Mouse (Mus musculus) hindbrain, embryonic 14.5 days (tissue): ENCODE measurements around the gene Emc10. TPM values are rescaled to one million over a fixed set of nuclear protein-coding genes. Genes with fewer than 3 reads are reported as not detected.

ENCODE experiments used
- ATAC-seq: fragments of 200-750 bp; cut with Nextera tagmentation; 2 replicates; pipeline ENCODE4 v1.8.0; 2017; ENCODE audit warnings: moderate number of reproducible peaks, mild to moderate bottlenecking, moderate TSS enrichment, moderate library complexity; ENCODE audit not compliant: low FRiP score
- DNase-seq: peaks from one replicate; pipeline ENCODE4 v3.0.0-alpha.2; 2015; ENCODE audit warnings: low spot score
- H3K27ac ChIP-seq: fragments of 300-500 bp; sonication (generic); 2 replicates; pipeline ENCODE4 v1.5.1; 2014; ENCODE audit warnings: mild to moderate bottlenecking, moderate library complexity
- H3K27me3 ChIP-seq: fragments of 300-500 bp; sonication (generic); 2 replicates; pipeline ENCODE4 v1.6.1; 2014; ENCODE audit warnings: mild to moderate bottlenecking, low read length, mixed read lengths; ENCODE audit not compliant: control insufficient read depth, insufficient read depth
- H3K36me3 ChIP-seq: fragments of 300-500 bp; sonication (generic); replicated peaks from 2 replicates; pipeline ENCODE4 v1.6.1; 2014; ENCODE audit not compliant: control insufficient read depth, insufficient read depth
- H3K4me1 ChIP-seq: fragments of 300-500 bp; sonication (generic); replicated peaks from 2 replicates; pipeline ENCODE4 v1.6.1; 2014; ENCODE audit warnings: antibody characterized with exemption, low read length, mixed read lengths; ENCODE audit not compliant: control insufficient read depth, insufficient read depth
- H3K4me2 ChIP-seq: fragments of 300-500 bp; sonication (generic); replicated peaks from 2 replicates; pipeline ENCODE4 v1.6.1; 2014; ENCODE audit warnings: mild to moderate bottlenecking, moderate library complexity
- H3K4me3 ChIP-seq: fragments of 300-500 bp; sonication (generic); replicated peaks from 2 replicates; pipeline ENCODE4 v1.5.1; 2014; ENCODE audit warnings: mild to moderate bottlenecking, low read length
- H3K9ac ChIP-seq: fragments of 300-500 bp; sonication (generic); 2 replicates; pipeline ENCODE4 v1.6.1; 2014
- H3K9me3 ChIP-seq: fragments of 300-500 bp; sonication (generic); 2 replicates; pipeline ENCODE4 v1.6.1; 2016; ENCODE audit warnings: low read length; ENCODE audit not compliant: control insufficient read depth
- WGBS: fragments of 180-500 bp; shearing (Covaris S2); extraction: QIAGEN DNeasy Blood & Tissue Kit; methylation state at CpG from one replicate; pipeline ENCODE4 v1.1.7; 2014; 5-methylcytosine and 5-hydroxymethylcytosine counted together
- polyA plus RNA-seq: library from polyadenylated mRNA; unstranded; fragments of >200 nt; fragmentation: Nextera tagmentation; extraction: Ambion mirVana; gene quantifications from 2 replicates; pipeline ENCODE4 v1.2.1, GENCODE M21; 2014

Emc10 gene
- polyA plus RNA-seq, 1 experiment from 2014 or later = 167 TPM

- Histone ChIP-seq H3K9me3 (no peaks in the 10 kb centered on the region), H3K4me3 (peak within 1 kb of the TSS; percentile 43), H3K4me1 (peaks cover 46% of the 10 kb centered on the region), H3K27me3 (no peaks in the 10 kb centered on the region), H3K36me3 (peaks cover 14% of the 10 kb centered on the region), H3K9ac (peak within 1 kb of the TSS; percentile 61), H3K4me2 (peak within 1 kb of the TSS; percentile 65), H3K27ac (peak within 1 kb of the TSS; percentile 93)
- WGBS = under 1% methylated on average over 42 of the region's 42 CpGs
- peak; percentile 95 for DNase-seq
- peak; percentile 92 for ATAC-seq
Measured at GRCm38 (mm10) chr7:44467811-44468411, 28.4 kb downstream of the Emc10 start, which contains the start of gene Josd2. Gene Josd2, plus strand, starts transcription at chr7:44467980.

- Histone ChIP-seq H3K9ac (no peak overlapping the region), H3K4me2 (no peak overlapping the region), H3K27me3 (no peaks in the 10 kb centered on the region), H3K4me3 (no peak overlapping the region), H3K27ac (peak overlapping the region; percentile 93; the same call in 1 of the 2 replicates), H3K9me3 (no peaks in the 10 kb centered on the region), H3K4me1 (peaks cover 38% of the 10 kb centered on the region), H3K36me3 (peaks cover 24% of the 10 kb centered on the region)
- no peak for ATAC-seq
- WGBS = 79% methylated on average over 16 of the region's 16 CpGs
- DNase-seq = no peak
Measured at GRCm38 (mm10) chr7:44466888-44467311, 29.4 kb downstream of the Emc10 start.

GRCm38 (mm10) chr7:44466006-44466887 lies 30.1 kb downstream of the Emc10 start:
- DNase-seq (no peak), ATAC-seq (no peak)
- WGBS = 74% methylated on average over 10 of the region's 10 CpGs
- H3K27ac ChIP-seq = peak overlapping the region; percentile 75
- H3K27me3 ChIP-seq = no peaks in the 10 kb centered on the region
- H3K4me1 ChIP-seq = peaks cover 38% of the 10 kb centered on the region
- no peak overlapping the region for H3K4me3 ChIP-seq
- H3K4me2 ChIP-seq = no peak overlapping the region
- H3K9me3 ChIP-seq = no peaks in the 10 kb centered on the region
- H3K9ac ChIP-seq = no peak overlapping the region
- peaks cover 30% of the 10 kb centered on the region for H3K36me3 ChIP-seq

GRCm38 (mm10) chr7:44465111-44465510 lies 31.2 kb downstream of the Emc10 start, which contains the start of gene Aspdh:
Gene Aspdh, plus strand, starts transcription at chr7:44465391.
- Histone ChIP-seq H3K9ac (peak within 1 kb of the TSS; percentile 32; the same call in 1 of the 2 replicates), H3K4me3 (no peak within 1 kb of the TSS), H3K27me3 (no peaks in the 10 kb centered on the region), H3K9me3 (no peaks in the 10 kb centered on the region), H3K4me2 (no peak within 1 kb of the TSS), H3K27ac (peak within 1 kb of the TSS; percentile 75), H3K36me3 (peaks cover 40% of the 10 kb centered on the region), H3K4me1 (peaks cover 38% of the 10 kb centered on the region)
- 55% methylated on average over 2 of the region's 2 CpGs for WGBS
- DNase-seq = no peak
- ATAC-seq = no peak

GRCm38 (mm10) chr7:44464511-44464910 lies 31.8 kb downstream of the Emc10 start:
- H3K27ac ChIP-seq = peak overlapping the region; percentile 75
- H3K27me3 ChIP-seq = no peaks in the 10 kb centered on the region
- ATAC-seq (no peak), DNase-seq (peak; percentile 85)
- peaks cover 46% of the 10 kb centered on the region for H3K36me3 ChIP-seq
- 10% methylated on average over 4 of the region's 4 CpGs for WGBS
- H3K4me2 ChIP-seq = no peak overlapping the region
- no peaks in the 10 kb centered on the region for H3K9me3 ChIP-seq
- H3K4me1 ChIP-seq = peaks cover 36% of the 10 kb centered on the region
- peak overlapping the region; percentile 32; the same call in 1 of the 2 replicates for H3K9ac ChIP-seq
- no peak overlapping the region for H3K4me3 ChIP-seq

- peaks cover 54% of the 10 kb centered on the region for H3K36me3 ChIP-seq
- H3K9ac ChIP-seq = peak overlapping the region; percentile 32; the same call in 1 of the 2 replicates
- peak overlapping the region; percentile 75 for H3K27ac ChIP-seq
- H3K4me1 ChIP-seq = peaks cover 28% of the 10 kb centered on the region
- H3K27me3 ChIP-seq = no peaks in the 10 kb centered on the region
- H3K4me3 ChIP-seq = no peak overlapping the region
- 77% methylated on average over 10 of the region's 10 CpGs for WGBS
- no peaks in the 10 kb centered on the region for H3K9me3 ChIP-seq
- H3K4me2 ChIP-seq = no peak overlapping the region
- DNase-seq (no peak), ATAC-seq (no peak)
Measured at GRCm38 (mm10) chr7:44463556-44464225, 32.6 kb downstream of the Emc10 start.

- no peak overlapping the region for H3K4me2 ChIP-seq
- H3K4me1 ChIP-seq = peaks cover 23% of the 10 kb centered on the region
- no peak overlapping the region for H3K4me3 ChIP-seq
- no peak for DNase-seq
- 53% methylated on average over 8 of the region's 8 CpGs for WGBS
- H3K27me3 ChIP-seq = no peaks in the 10 kb centered on the region
- no peak for ATAC-seq
- H3K9ac ChIP-seq = no peak overlapping the region
- no peaks in the 10 kb centered on the region for H3K9me3 ChIP-seq
- H3K27ac ChIP-seq = no peak overlapping the region
- peaks cover 61% of the 10 kb centered on the region for H3K36me3 ChIP-seq
Measured at GRCm38 (mm10) chr7:44463056-44463425, 33.3 kb downstream of the Emc10 start.

GRCm38 (mm10) chr7:44462218-44463055 lies 33.9 kb downstream of the Emc10 start:
- peaks cover 23% of the 10 kb centered on the region for H3K4me1 ChIP-seq
- H3K9ac ChIP-seq = no peak overlapping the region
- no peaks in the 10 kb centered on the region for H3K27me3 ChIP-seq
- H3K4me2 ChIP-seq = no peak overlapping the region
- no peaks in the 10 kb centered on the region for H3K9me3 ChIP-seq
- no peak overlapping the region for H3K4me3 ChIP-seq
- H3K27ac ChIP-seq = no peak overlapping the region
- DNase-seq (no peak), ATAC-seq (no peak)
- peaks cover 67% of the 10 kb centered on the region for H3K36me3 ChIP-seq
- WGBS = 27% methylated on average over 74 of the region's 77 CpGs
